Mouse (Mus musculus) E14TG2a.4 (cell line): Measurements from ENCODE around the gene Prrx2.
"Not testable (repeated sequence)": the region's sequence is repeated elsewhere in the genome, so short reads cannot be mapped to it uniquely, and the experiment has no call there.

Experiments used
- H3K27me3 ChIP-seq: 2 replicates; pipeline ENCODE4 v1.6.1; 2014; ENCODE audit warnings: low read length, control low read depth; ENCODE audit not compliant: insufficient read depth
- H3K36me3 ChIP-seq: 2 replicates; pipeline ENCODE4 v1.6.1; 2014; ENCODE audit warnings: low read length, control low read depth; ENCODE audit not compliant: insufficient read depth
- H3K4me1 ChIP-seq: replicated peaks from 2 replicates; pipeline ENCODE4 v1.6.1; 2014; ENCODE audit warnings: low read depth, low read length, control low read depth
- H3K4me3 ChIP-seq: replicated peaks from 2 replicates; pipeline ENCODE4 v1.5.1; 2014; ENCODE audit warnings: mild to moderate bottlenecking, low read length
- H3K9me3 ChIP-seq: 2 replicates; pipeline ENCODE4 v1.6.1; 2014; ENCODE audit warnings: low read length, control low read depth
- CTCF ChIP-seq: conservative IDR thresholded peaks from 2 replicates; pipeline ENCODE4 v1.5.1; 2014; ENCODE audit warnings: low read length
- NANOG ChIP-seq: IDR thresholded peaks from 2 replicates; pipeline ENCODE4 v1.6.1; 2014; ENCODE audit warnings: borderline replicate concordance, low read length, mixed read lengths
- POU5F1 ChIP-seq: IDR thresholded peaks from 2 replicates; pipeline ENCODE4 v1.6.1; 2014; ENCODE audit warnings: low read length, borderline replicate concordance

Prrx2 gene

GRCm38 (mm10) chr2:30904231-30904630 lies 69.5 kb downstream of the Prrx2 start:
- peaks cover 49% of the 10 kb centered on the region for H3K4me1 ChIP-seq
- H3K4me3 ChIP-seq, result no peak overlapping the region
- TF ChIP-seq POU5F1 (no peak), NANOG (no peak), CTCF (no peak)
- H3K27me3 ChIP-seq, result peaks cover 35% of the 10 kb centered on the region
- no peaks in the 10 kb centered on the region for H3K9me3 ChIP-seq
- H3K36me3 ChIP-seq, result no peaks in the 10 kb centered on the region

DNA sequence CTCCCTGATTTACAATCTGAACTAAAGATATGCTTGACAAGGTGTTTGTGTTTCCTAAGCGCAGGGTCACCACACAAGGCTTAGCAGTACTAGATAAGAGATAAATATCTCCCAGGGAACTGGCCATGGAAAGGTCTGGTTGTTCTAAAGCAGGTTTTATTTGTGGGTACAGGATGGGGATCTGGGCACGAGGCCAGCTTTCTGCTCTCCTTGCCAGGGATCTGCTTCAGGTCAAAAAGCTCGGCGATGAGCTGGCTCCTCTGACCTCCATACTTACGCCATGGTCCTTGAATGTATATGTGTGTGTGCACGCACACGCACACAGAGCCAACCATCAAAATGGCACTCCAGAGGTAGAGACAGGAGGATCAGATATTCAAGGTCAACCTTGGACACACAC lies 70.2 kb downstream of the Prrx2 start:
- TF ChIP-seq CTCF, result no peak
- no peak for TF ChIP-seq NANOG
- TF ChIP-seq POU5F1, result no peak

DNA sequence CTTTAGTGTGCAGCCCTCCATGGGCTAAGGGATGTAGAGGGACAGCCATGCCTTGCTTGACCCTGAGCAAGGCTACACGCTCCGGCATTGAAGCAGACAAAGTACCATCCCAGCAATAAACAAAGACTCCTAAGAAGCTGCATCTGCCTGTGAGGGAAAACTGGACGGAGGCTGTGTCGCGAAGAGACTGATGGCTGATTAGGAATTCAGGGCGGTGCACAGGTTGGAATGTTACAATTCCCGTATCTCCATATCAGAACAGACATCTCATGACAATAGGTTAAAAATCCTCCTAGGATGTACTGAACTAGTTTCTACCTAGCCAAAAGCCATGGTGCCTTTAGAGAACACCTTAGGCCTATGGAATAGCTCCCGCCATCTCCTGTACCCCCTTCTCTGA lies 71.1 kb downstream of the Prrx2 start:
- H3K4me3 ChIP-seq, result no peak overlapping the region
- H3K4me1 ChIP-seq, result peaks cover 44% of the 10 kb centered on the region
- H3K36me3 ChIP-seq, result no peaks in the 10 kb centered on the region
- H3K9me3 ChIP-seq, result no peaks in the 10 kb centered on the region
- TF ChIP-seq POU5F1 (no peak), CTCF (no peak), NANOG (no peak)
- H3K27me3 ChIP-seq, result peaks cover 35% of the 10 kb centered on the region

More for the DNA sequence above, 70.2 kb downstream of the Prrx2 start:
- Histone ChIP-seq H3K4me3 (no peak overlapping the region), H3K9me3 (no peaks in the 10 kb centered on the region), H3K27me3 (peaks cover 35% of the 10 kb centered on the region), H3K4me1 (peaks cover 49% of the 10 kb centered on the region), H3K36me3 (no peaks in the 10 kb centered on the region)

GRCm38 (mm10) chr2:30906641-30907040 lies 71.9 kb downstream of the Prrx2 start:
- Histone ChIP-seq H3K4me1 (peaks cover 37% of the 10 kb centered on the region), H3K27me3 (peaks cover 33% of the 10 kb centered on the region), H3K9me3 (no peaks in the 10 kb centered on the region), H3K4me3 (no peak overlapping the region), H3K36me3 (no peaks in the 10 kb centered on the region)
- TF ChIP-seq CTCF (no peak), NANOG (no peak), POU5F1 (no peak)

DNA sequence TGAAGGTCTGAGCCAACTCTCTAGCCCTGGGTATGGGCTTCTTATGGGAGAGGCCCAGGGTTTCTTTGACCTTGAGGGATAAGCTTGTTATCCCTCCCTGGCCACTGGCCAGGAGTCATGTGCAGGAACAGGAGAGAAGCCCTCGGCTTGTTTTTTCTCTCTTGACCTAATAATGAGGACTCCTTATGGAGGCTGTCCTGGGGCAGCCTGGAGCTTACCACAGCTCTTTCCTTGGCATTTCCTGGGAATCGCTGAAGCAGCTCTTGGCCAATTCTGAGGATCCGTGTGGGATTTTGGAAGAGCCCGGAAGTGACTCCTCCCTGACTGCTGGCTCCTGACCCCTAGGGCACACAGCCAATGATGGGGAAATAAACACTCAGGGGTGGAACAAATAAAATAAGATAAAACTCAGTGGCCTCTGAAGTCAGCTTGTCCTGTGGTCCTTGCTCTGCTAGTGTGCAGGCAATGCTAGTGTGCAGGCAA lies 77.6 kb downstream of the Prrx2 start:
- peaks cover 20% of the 10 kb centered on the region for H3K27me3 ChIP-seq
- TF ChIP-seq CTCF (no peak), POU5F1 (no peak)
- peaks cover 27% of the 10 kb centered on the region for H3K4me1 ChIP-seq
- H3K36me3 ChIP-seq, result no peaks in the 10 kb centered on the region
- no peak overlapping the region for H3K4me3 ChIP-seq
- H3K9me3 ChIP-seq, result no peaks in the 10 kb centered on the region

- Histone ChIP-seq H3K27me3 (peaks cover 27% of the 10 kb centered on the region), H3K4me3 (no peak overlapping the region), H3K9me3 (no peaks in the 10 kb centered on the region), H3K4me1 (peaks cover 34% of the 10 kb centered on the region), H3K36me3 (no peaks in the 10 kb centered on the region)
- TF ChIP-seq POU5F1 (no peak), CTCF (no peak), NANOG (no peak)
These were observed 78.2 kb downstream of the Prrx2 start for GRCm38 (mm10) chr2:30913022-30913421.

DNA sequence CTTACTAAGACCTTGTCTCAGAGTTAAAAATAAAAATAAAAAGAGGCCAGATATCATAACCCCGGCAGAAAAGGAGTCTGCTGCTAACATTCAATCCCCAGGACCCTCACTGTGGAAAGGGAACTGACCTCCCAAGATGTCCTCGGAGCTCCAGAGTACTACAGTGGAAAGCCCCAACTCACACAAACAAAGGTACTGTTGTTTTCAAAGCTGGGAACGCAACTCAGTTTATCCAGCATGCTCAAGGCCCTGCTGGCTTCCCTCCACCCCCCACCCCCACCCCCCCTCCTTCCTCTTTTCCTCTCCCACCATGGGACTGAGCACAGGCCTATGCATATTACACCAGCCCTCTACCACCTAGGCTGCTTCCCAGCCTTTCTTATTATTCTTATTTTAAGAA lies 80.1 kb downstream of the Prrx2 start:
- no peak for TF ChIP-seq CTCF
- TF ChIP-seq POU5F1, result no peak
- TF ChIP-seq NANOG, result no peak
- H3K9me3 ChIP-seq, result no peaks in the 10 kb centered on the region
- H3K4me3 ChIP-seq, result no peak overlapping the region

GRCm38 (mm10) chr2:30915376-30915775 lies 80.6 kb downstream of the Prrx2 start:
- no peaks in the 10 kb centered on the region for H3K36me3 ChIP-seq
- no peak overlapping the region for H3K4me3 ChIP-seq
- no peaks in the 10 kb centered on the region for H3K9me3 ChIP-seq
- peaks cover 57% of the 10 kb centered on the region for H3K4me1 ChIP-seq
- no peak for TF ChIP-seq POU5F1
- TF ChIP-seq CTCF, result no peak
- no peak for TF ChIP-seq NANOG
- H3K27me3 ChIP-seq, result peaks cover 36% of the 10 kb centered on the region

More for the DNA sequence above, 80.1 kb downstream of the Prrx2 start:
- Histone ChIP-seq H3K27me3 (peaks cover 36% of the 10 kb centered on the region), H3K36me3 (no peaks in the 10 kb centered on the region), H3K4me1 (peaks cover 51% of the 10 kb centered on the region)

DNA sequence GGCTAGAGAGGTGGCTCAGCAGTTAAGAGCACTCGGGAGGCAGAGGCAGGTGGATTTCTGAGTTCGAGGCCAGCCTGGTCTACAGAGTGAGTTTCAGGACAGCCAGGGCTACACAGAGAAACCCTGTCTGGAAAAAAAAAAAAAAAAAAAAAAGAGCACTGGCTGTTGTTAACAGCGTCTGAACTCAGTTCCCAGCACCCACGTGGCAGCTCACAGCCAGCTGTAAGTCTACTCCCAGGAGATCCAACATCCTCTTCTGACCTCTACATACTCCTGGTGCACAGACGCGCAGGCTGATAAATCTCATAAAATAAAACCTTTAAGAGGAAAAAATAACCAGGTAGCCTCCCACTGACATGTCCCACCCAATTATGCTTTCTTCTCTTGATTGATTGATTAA lies 81.2 kb downstream of the Prrx2 start:
- H3K9me3 ChIP-seq, H3K36me3 ChIP-seq, H3K4me3 ChIP-seq: not testable (repeated sequence)
- Histone ChIP-seq H3K4me1 (peaks cover 62% of the 10 kb centered on the region), H3K27me3 (peaks cover 36% of the 10 kb centered on the region)
